Mouse (Mus musculus) lung, postnatal 36 days (tissue): ENCODE results near the gene Pde6b.
A peak's percentile ranks its signal among the peaks of the same experiment; 100 is the strongest.

Source experiments
- DNase-seq: peaks from one replicate; pipeline ENCODE4 v3.0.0; 2022; ENCODE audit warnings: mixed read lengths

Gene Pde6b

GRCm38 (mm10) chr5:108388201-108388600 lies at the start of gene Pde6b:
Pde6b (plus strand) TSS chr5:108388391.
- no peak for DNase-seq

DNA sequence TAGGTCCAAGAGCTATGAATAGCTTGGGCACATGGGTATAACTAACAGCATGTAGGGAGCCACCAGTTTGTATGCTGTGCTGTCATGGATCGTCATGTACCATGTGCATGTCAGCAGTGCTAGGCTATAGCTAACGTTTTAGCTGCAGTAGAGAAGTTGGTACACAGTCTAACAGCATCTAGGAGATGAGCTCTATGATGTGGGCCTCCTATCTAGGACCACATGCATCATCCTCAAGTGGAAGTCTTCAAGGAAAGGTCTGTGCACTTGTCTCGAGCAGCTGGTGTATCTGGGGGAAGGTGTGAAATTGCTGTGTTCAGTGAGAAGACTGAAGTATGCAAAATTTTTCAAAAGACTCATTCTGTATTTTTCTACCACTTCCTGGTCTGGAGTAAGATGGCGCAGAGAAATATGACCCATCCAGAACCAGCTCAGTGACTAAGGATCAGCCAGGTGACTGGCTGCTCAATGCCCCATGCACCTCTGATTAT lies 44.5 kb upstream of the Pde6b start:
- DNase-seq: no peak

GRCm38 (mm10) chr5:108345313-108346071 lies 42.7 kb upstream of the Pde6b start:
- DNase-seq: no peak

DNA sequence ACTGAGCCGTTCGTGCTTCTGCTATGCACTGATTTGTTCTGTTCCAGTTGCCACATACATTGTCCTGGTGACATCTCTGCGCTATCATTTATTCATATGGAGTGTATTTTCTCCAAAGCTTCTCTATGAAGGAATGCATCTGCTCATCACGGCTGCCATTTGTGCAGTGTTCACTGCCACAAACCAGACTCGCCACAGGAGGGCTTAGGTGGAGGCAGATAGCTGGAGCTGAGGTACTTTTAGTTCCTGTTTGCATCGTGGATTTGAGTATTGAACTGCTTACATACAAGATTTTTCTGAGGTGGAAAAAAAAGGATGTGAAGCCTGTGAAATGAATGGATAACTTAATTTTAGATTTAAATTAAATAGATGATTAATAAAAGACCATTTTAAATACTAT lies 40.3 kb upstream of the Pde6b start:
- DNase-seq: no peak

- no peak for DNase-seq
Measured at GRCm38 (mm10) chr5:108349511-108350148, 38.6 kb upstream of the Pde6b start.

- DNase-seq: no peak
Measured at GRCm38 (mm10) chr5:108354056-108354455, 34.1 kb upstream of the Pde6b start.

GRCm38 (mm10) chr5:108357862-108358261 lies 30.3 kb upstream of the Pde6b start:
- DNase-seq: no peak

DNA sequence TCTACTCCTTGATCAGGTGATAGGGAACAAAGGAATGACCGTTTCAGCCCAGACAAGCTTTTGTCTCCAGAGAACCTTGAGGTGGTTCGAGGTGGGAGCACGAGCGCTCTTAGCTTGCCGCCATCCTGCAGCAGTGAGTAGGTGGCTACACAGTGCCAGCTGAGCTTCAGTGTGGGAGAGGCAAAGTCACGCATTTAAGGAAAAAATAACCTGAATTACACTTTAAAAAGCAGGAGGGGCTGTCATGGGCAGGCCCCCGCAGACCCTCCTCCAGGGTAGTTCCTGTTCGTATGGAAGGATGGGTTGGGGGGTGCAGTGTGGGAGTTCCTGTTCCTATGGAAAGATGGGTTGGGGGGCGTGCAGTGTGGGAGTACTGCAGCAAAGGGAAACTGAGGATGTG lies 28.7 kb upstream of the Pde6b start:
- DNase-seq: no peak

GRCm38 (mm10) chr5:108360211-108360610 lies 28.0 kb upstream of the Pde6b start:
- DNase-seq: no peak

DNA sequence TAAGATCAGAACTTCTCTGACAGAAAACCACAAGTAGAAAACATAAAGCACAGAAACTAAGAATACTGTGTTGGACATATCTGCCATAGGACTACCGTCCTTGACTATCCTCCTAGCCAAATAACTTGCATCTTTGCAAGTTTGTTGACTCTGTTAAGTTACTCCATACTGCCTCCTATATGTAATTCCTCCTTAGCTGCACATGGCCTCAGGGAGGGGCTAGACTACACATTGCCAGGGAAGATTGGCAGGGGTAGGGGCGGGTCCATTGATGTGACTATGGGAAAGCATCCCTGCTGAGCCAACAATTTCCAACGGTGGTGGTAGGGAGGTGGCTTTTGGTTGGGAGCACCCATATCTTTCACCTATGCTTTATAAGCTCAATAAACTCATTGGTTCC lies 25.9 kb upstream of the Pde6b start:
- DNase-seq: no peak

GRCm38 (mm10) chr5:108366328-108366983 lies 21.7 kb upstream of the Pde6b start:
- DNase-seq: no peak

DNA sequence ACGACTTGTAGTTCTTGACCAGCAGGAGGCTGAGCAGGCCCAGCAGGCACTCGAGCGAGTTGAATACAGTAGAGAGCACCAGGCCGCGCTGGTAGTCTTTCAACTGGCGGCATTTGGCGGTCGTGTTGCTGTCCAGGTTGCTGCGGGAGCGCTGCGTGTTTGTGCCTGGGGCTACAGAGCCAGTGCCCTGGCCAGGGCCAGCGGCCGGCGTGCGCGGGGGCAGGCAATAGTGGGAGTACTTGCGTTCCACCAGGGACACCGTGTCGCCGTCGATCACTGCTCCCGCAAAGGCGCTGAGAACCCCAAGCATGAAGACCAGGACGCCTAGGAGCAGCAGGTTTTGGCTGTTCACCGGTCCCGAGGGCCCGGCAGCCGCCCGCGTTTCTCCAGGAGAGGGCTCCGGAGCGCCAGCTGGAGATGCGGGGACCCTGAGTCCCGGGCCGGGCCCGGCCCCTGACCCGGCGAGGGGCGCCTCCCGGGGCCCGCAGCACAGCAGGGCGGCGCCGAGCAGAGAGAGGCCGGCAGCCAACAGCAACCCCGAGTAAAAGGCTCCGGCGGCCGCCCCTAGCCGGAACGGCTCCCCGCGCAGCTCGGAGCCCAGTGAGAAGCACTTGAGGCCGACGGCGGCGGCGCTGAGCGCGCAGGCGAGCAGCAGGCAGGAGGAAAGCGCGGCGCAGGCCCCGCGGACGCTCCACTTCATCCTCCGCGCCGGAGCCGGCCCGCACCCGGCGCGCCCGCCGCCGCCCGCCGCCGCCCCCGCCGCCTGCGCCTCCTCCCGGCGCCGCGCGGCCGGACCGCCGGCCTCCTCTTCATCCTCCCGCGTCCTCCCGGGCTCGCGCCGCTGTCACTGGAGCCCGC lies 21.0 kb upstream of the Pde6b start:
- peak; percentile 15 for DNase-seq

GRCm38 (mm10) chr5:108367871-108368332 lies 20.3 kb upstream of the Pde6b start, which contains the start of gene Gm42517:
Gm42517 (minus strand) TSS chr5:108367922.
- DNase-seq: no peak

DNA sequence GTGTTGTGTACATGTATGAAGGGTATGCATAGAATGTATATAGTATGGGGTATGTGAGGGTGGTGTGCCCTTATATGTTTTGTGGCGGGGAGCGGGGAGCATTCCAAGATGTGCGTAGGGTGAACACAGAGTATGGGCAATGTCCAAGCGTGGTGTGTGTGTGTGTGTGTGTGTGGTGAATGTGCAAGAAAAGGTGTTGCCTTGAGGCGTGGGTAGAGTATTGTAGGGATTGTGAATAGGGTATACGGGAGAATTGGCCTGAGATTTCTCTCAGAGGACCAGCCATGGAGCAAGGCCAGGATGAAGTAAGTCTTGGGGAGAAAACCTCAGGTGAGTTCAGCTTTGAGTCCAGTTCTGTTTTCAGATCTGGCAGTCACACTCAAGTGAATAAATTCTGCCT lies 19.7 kb upstream of the Pde6b start:
- no peak for DNase-seq

GRCm38 (mm10) chr5:108368851-108369621 lies 19.2 kb upstream of the Pde6b start:
- peak; percentile 26 for DNase-seq

GRCm38 (mm10) chr5:108369964-108370363 lies 18.2 kb upstream of the Pde6b start:
- DNase-seq: no peak

DNA sequence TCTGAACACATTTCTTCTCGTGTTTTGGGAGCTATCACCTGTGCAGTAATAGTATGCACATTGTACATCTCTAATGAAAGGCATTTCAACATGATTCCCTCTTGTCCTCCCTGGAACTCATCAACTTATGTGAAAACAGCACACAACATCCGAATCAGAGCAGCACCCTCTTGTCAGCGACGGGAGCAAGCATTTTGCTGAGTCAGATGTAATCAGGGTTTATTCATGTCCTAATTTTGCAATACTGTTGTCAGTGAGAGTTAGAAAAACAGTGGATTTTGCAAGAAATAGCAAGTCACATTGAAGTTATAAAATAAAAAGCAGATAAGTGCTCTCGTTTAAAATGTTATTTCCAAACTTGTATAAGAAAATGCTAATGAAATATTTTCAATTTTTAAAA lies 14.1 kb upstream of the Pde6b start:
- DNase-seq: no peak

DNA sequence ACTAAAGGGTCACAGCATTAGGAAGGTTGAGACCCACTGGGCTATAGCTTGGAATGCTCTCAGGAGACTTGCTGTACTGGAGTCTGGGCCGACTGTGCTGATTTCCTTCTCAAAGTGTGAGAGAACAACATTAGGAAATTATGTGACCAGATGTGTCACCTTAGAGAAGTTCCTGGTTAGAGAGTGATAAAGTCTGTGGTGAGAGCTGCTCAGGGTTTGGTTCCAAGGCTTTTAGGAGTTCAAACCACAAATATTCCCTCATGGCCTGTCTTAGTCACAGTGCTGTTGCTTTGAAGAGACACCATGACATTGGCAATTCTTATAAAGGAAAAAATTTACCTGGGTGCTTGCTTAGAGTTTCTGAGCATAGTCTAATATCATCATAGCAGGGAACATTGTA lies 12.1 kb upstream of the Pde6b start:
- no peak for DNase-seq

- DNase-seq: no peak
Measured at GRCm38 (mm10) chr5:108378346-108378745, 9.8 kb upstream of the Pde6b start.

GRCm38 (mm10) chr5:108385632-108386031 lies 2.6 kb upstream of the Pde6b start:
- no peak for DNase-seq

GRCm38 (mm10) chr5:108386449-108386848 lies 1.7 kb upstream of the Pde6b start:
- DNase-seq: no peak

GRCm38 (mm10) chr5:108389744-108390143 lies 1.6 kb downstream of the Pde6b start:
- no peak for DNase-seq
